Mouse (Mus musculus) small intestine, adult 2 months (tissue): Measurements from ENCODE around the gene Ttc30a1.
"Not testable (repeated sequence)": the region's sequence is repeated elsewhere in the genome, so short reads cannot be mapped to it uniquely, and the experiment has no call there.

Experiments
- CTCF ChIP-seq: fragments of 200-500 bp; IDR thresholded peaks from 2 replicates; pipeline ENCODE4 v1.5.1; 2012; ENCODE audit warnings: low read depth, mild to moderate bottlenecking, control low read depth, inconsistent platforms, low read length, moderate library complexity, mixed read lengths; ENCODE audit not compliant: insufficient replicate concordance, insufficient read length; ENCODE audit errors: extremely low read depth
- POLR2A ChIP-seq: fragments of 200-500 bp; IDR thresholded peaks from 2 replicates; pipeline ENCODE4 v1.6.1; 2012; ENCODE audit warnings: low read depth, mild to moderate bottlenecking, control low read depth, inconsistent platforms, low read length, moderate library complexity

DNA sequence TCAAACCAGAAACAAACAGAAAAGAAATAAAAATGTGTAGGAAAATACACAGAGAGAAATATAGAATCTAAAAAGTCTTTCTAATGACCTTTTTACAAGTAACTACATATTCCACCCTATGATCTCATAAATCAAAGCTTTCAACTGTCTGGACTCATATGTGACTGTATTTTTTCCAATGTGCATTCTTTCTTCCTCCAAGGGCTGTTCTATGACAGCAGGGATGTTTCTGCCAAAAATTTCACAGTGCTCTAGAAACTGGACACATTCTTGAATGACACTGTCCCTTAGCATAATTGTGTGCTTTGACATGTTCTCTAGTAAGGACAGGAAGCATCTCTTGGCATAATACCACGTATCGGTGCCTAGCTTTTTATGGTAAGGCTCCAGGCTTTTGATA lies 5.7 kb downstream of the Ttc30a1 start:
- not testable (repeated sequence) for TF ChIP-seq POLR2A, CTCF
